Mouse (Mus musculus) cerebellum, adult (tissue): ENCODE measurements at regions not wholly inside any gene's neighbourhood (a gene's known extent, or its start where the extent isn't known, plus 50 kb on each side); places are given as distances from the start of the nearest gene placed in this dataset.

ENCODE experiments used
- ATAC-seq: cut with Nextera tagmentation; 2 replicates; pipeline ENCODE4 v1.9.2; 2017; ENCODE audit warnings: mild to moderate bottlenecking, moderate library complexity, mixed read lengths; ENCODE audit not compliant: insufficient number of reproducible peaks, low FRiP score, low TSS enrichment

GRCm38 (mm10) chr2:51566554-51567246 is 60.6 kb upstream of the Tas2r134 start:
- ATAC-seq: no peak

GRCm38 (mm10) chr2:51563881-51564280 is 63.4 kb upstream of the Tas2r134 start:
- ATAC-seq: no peak

- ATAC-seq: no peak
These were observed 64.1 kb upstream of the Tas2r134 start for GRCm38 (mm10) chr2:51563240-51563639.

GRCm38 (mm10) chr2:51550863-51551262 is 76.4 kb upstream of the Tas2r134 start:
- ATAC-seq: no peak

- ATAC-seq: no peak
These were observed 78.2 kb upstream of the Tas2r134 start for GRCm38 (mm10) chr2:51549125-51549524.

GRCm38 (mm10) chr2:51546181-51546580 is 81.1 kb upstream of the Tas2r134 start:
- no peak for ATAC-seq

GRCm38 (mm10) chr2:51543949-51544348 is 83.4 kb upstream of the Tas2r134 start:
- no peak for ATAC-seq

GRCm38 (mm10) chr2:51542272-51542671 is 85.0 kb upstream of the Tas2r134 start:
- ATAC-seq: no peak

- ATAC-seq: no peak
These were observed 94.4 kb upstream of the Tas2r134 start for GRCm38 (mm10) chr2:51532709-51533414.

- ATAC-seq: no peak
These were observed 96.0 kb upstream of the Tas2r134 start for GRCm38 (mm10) chr2:51531106-51531839.

- no peak for ATAC-seq
These were observed 104.5 kb upstream of the Tas2r134 start for GRCm38 (mm10) chr2:51522766-51523165.

- ATAC-seq: no peak
These were observed 117.9 kb upstream of the Tas2r134 start for GRCm38 (mm10) chr2:51509220-51510011.

- ATAC-seq: no peak
These were observed 129.4 kb upstream of the Tas2r134 start for GRCm38 (mm10) chr2:51497896-51498295.

- no peak for ATAC-seq
These were observed 153.6 kb upstream of the Tas2r134 start for GRCm38 (mm10) chr2:51473753-51474152.

GRCm38 (mm10) chr2:51467027-51467694 is 160.2 kb upstream of the Tas2r134 start:
- 0 out of 2 replicates have a peak, but pooled peaks have one; percentile 15 for ATAC-seq

- ATAC-seq: no peak
These were observed 161.3 kb upstream of the Tas2r134 start for GRCm38 (mm10) chr2:51466003-51466402.

- no peak for ATAC-seq
These were observed 161.7 kb upstream of the Tas2r134 start for GRCm38 (mm10) chr2:51465576-51465975.

- ATAC-seq: no peak
These were observed 163.0 kb upstream of the Tas2r134 start for GRCm38 (mm10) chr2:51464356-51464755.

GRCm38 (mm10) chr2:51460896-51461295 is 166.4 kb upstream of the Tas2r134 start:
- no peak for ATAC-seq

- ATAC-seq: no peak
These were observed 167.8 kb upstream of the Tas2r134 start for GRCm38 (mm10) chr2:51459486-51459885.
